Mouse (Mus musculus) stomach, embryonic 15.5 days (tissue): ENCODE data around the gene Arr3. TPM values are rescaled to one million over a fixed set of nuclear protein-coding genes. Genes with fewer than 3 reads are reported as not detected.

Source experiments
- ATAC-seq: fragments of 200-750 bp; cut with Nextera tagmentation; 2 replicates; pipeline ENCODE4 v1.8.0; 2017; ENCODE audit warnings: low read depth, moderate number of reproducible peaks, moderate TSS enrichment; ENCODE audit not compliant: insufficient read depth, low FRiP score
- H3K27ac ChIP-seq: fragments of 300-500 bp; sonication (generic); 2 replicates; pipeline ENCODE4 v1.5.1; 2015; ENCODE audit warnings: mild to moderate bottlenecking, inconsistent platforms
- H3K27me3 ChIP-seq: fragments of 300-500 bp; sonication (generic); replicated peaks from 2 replicates; pipeline ENCODE4 v1.6.1; 2015; ENCODE audit warnings: inconsistent platforms
- H3K36me3 ChIP-seq: fragments of 300-500 bp; sonication (generic); 2 replicates; pipeline ENCODE4 v1.6.1; 2015; ENCODE audit warnings: inconsistent platforms
- H3K4me1 ChIP-seq: fragments of 300-500 bp; sonication (generic); 2 replicates; pipeline ENCODE4 v1.6.1; 2015; ENCODE audit warnings: inconsistent platforms
- H3K4me2 ChIP-seq: fragments of 300-500 bp; sonication (generic); 2 replicates; pipeline ENCODE4 v1.6.1; 2015; ENCODE audit warnings: mild to moderate bottlenecking, inconsistent platforms
- H3K4me3 ChIP-seq: fragments of 300-500 bp; sonication (generic); replicated peaks from 2 replicates; pipeline ENCODE4 v1.5.1; 2015; ENCODE audit warnings: inconsistent platforms
- H3K9ac ChIP-seq: fragments of 300-500 bp; sonication (generic); 2 replicates; pipeline ENCODE4 v1.6.1; 2015; ENCODE audit warnings: inconsistent platforms
- H3K9me3 ChIP-seq: fragments of 300-500 bp; sonication (generic); 2 replicates; pipeline ENCODE4 v1.6.1; 2016; ENCODE audit warnings: inconsistent platforms
- WGBS: fragments of 180-500 bp; shearing (Covaris S2); methylation state at CpG from one replicate; pipeline ENCODE4 v1.1.7; 2015; 5-methylcytosine and 5-hydroxymethylcytosine counted together
- polyA plus RNA-seq: library from polyadenylated mRNA; unstranded; fragments of >200 nt; fragmentation: Nextera tagmentation; extraction: Ambion mirVana; gene quantifications from 2 replicates; pipeline ENCODE4 v1.2.1, GENCODE M21; 2015

Gene Arr3
- not detected in 2 replicates for polyA plus RNA-seq

DNA sequence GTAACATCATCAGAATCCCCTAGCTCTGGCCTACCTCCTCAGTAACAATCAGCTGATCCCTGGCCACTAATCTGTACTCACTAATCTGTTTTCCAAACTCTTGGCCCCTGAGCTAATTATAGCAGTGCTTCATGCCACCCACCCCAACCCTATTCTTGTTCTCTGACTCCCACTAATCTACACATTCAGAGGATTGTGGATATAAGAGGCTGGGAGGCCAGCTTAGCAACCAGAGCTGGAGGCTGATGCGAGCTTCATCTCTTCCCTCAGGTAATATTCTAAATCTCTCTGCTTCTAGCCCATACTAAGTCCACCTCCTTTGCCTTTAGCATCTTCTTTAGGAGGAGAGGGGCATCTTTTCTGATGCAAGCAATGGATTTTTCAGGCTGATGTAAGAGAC lies at the start of gene Arr3:
Arr3 (plus strand) TSS at position 184 of the 400 bp plus-strand sequence.
- H3K27ac ChIP-seq = no peak within 1 kb of the TSS
- no peak for ATAC-seq
- no peak within 1 kb of the TSS for H3K9ac ChIP-seq
- H3K9me3 ChIP-seq = no peaks in the 10 kb centered on the region
- H3K36me3 ChIP-seq = no peaks in the 10 kb centered on the region
- no peak within 1 kb of the TSS for H3K4me2 ChIP-seq
- no peak within 1 kb of the TSS for H3K4me3 ChIP-seq
- H3K4me1 ChIP-seq = no peaks in the 10 kb centered on the region
- H3K27me3 ChIP-seq = 0 out of 2 replicates have a peak, but pooled peaks cover 3% of the 10 kb centered on the region
- 69% methylated on average over 1 of the region's 1 CpGs for WGBS

DNA sequence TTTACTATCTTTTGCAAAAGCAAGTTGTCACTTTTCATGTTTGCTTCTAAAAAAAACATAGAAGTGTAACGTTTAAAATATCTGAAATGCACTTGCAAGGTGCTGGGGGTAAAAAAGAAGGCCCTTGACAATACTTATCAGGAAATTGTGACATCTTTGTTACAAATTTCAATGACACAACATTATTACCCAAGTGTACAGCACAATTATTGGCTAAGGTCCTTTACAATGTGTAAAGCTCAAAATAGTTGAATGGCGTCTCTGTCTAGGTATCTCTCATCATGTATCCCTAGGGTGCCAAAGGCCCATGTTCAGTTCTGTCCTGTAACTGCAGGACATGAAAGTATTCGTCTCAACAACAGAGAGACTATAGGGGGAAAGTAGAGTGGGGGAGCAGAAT lies 49.3 kb upstream of the Arr3 start:
- Histone ChIP-seq H3K9ac (no peak overlapping the region), H3K4me3 (no peak overlapping the region), H3K27me3 (no peaks in the 10 kb centered on the region), H3K4me1 (no peaks in the 10 kb centered on the region), H3K36me3 (no peaks in the 10 kb centered on the region), H3K4me2 (no peak overlapping the region), H3K9me3 (no peaks in the 10 kb centered on the region), H3K27ac (no peak overlapping the region)
- 73% methylated on average over 3 of the region's 3 CpGs for WGBS
- no peak for ATAC-seq

DNA sequence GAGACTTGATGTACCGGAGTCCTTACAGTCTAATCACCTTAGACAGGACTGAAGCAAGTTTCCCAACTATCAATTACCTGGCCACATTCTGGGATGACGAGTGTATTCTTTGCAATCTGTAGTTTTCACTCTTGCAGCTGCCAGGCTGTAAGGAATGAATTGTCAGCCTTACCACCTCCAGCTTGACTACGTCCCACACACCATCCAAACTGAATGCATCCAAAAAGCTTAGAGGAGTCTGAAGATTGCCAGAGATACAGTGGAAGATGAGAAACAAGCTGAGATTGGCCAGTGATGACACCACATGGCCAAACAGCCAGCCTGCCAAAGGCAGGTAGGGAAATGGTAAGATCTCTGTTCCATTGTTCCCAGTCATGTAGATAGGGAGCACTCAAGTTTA lies 39.6 kb upstream of the Arr3 start:
- Histone ChIP-seq H3K27me3 (no peaks in the 10 kb centered on the region), H3K27ac (no peak overlapping the region), H3K4me2 (no peak overlapping the region), H3K4me1 (no peaks in the 10 kb centered on the region), H3K4me3 (no peak overlapping the region), H3K9ac (no peak overlapping the region), H3K36me3 (no peaks in the 10 kb centered on the region), H3K9me3 (no peaks in the 10 kb centered on the region)
- no peak for ATAC-seq
- 79% methylated on average over 3 of the region's 3 CpGs for WGBS

GRCm38 (mm10) chrX:100571951-100572350 lies 33.3 kb upstream of the Arr3 start, which contains the start of gene Awat1:
Awat1 (plus strand) TSS chrX:100572251.
- Histone ChIP-seq H3K9me3 (no peaks in the 10 kb centered on the region), H3K27me3 (no peaks in the 10 kb centered on the region), H3K4me1 (no peaks in the 10 kb centered on the region), H3K36me3 (no peaks in the 10 kb centered on the region), H3K4me3 (no peak within 1 kb of the TSS), H3K9ac (no peak within 1 kb of the TSS), H3K4me2 (no peak within 1 kb of the TSS), H3K27ac (no peak within 1 kb of the TSS)
- WGBS = 80% methylated on average over 1 of the region's 1 CpGs
- ATAC-seq = no peak

GRCm38 (mm10) chrX:100594791-100595190 lies 10.5 kb upstream of the Arr3 start, which contains the start of gene P2ry4:
P2ry4 (minus strand) TSS chrX:100594869.
- Histone ChIP-seq H3K36me3 (no peaks in the 10 kb centered on the region), H3K9ac (no peak within 1 kb of the TSS), H3K4me1 (no peaks in the 10 kb centered on the region), H3K27me3 (0 out of 2 replicates have a peak, but pooled peaks cover 3% of the 10 kb centered on the region), H3K4me3 (no peak within 1 kb of the TSS), H3K9me3 (no peaks in the 10 kb centered on the region), H3K4me2 (no peak within 1 kb of the TSS), H3K27ac (no peak within 1 kb of the TSS)
- 55% methylated on average over 4 of the region's 4 CpGs for WGBS
- ATAC-seq = no peak

GRCm38 (mm10) chrX:100597439-100597838 lies 7.9 kb upstream of the Arr3 start:
- Histone ChIP-seq H3K4me3 (no peak overlapping the region), H3K9me3 (no peaks in the 10 kb centered on the region), H3K27me3 (0 out of 2 replicates have a peak, but pooled peaks cover 5% of the 10 kb centered on the region), H3K4me1 (no peaks in the 10 kb centered on the region), H3K4me2 (no peak overlapping the region), H3K27ac (no peak overlapping the region), H3K9ac (no peak overlapping the region), H3K36me3 (no peaks in the 10 kb centered on the region)
- ATAC-seq = no peak
- WGBS = 22% methylated on average over 5 of the region's 5 CpGs

DNA sequence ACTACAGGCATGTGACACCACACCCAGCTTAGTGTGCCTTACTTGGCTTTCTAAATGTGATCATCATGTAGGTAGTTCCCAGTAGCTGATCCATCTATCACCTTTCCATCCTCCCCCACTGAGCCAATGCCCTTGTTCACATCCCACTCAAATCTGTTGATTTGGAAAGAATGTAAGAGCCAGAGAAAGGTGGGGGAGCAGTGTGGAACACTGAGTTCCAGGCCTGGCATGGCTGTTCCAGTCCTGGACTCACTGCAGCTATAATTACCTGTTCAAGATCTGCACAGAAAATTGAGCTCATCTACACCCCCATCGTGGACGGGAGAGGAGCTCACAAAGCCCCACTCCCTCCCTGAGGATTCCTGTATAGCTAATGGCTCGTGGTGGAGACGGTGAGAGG lies 5.5 kb upstream of the Arr3 start:
- Histone ChIP-seq H3K9me3 (no peaks in the 10 kb centered on the region), H3K27me3 (0 out of 2 replicates have a peak, but pooled peaks cover 3% of the 10 kb centered on the region), H3K4me2 (no peak overlapping the region), H3K9ac (no peak overlapping the region), H3K27ac (no peak overlapping the region), H3K4me1 (no peaks in the 10 kb centered on the region), H3K4me3 (no peak overlapping the region), H3K36me3 (no peaks in the 10 kb centered on the region)
- WGBS = 60% methylated on average over 4 of the region's 4 CpGs
- ATAC-seq = no peak

- 54% methylated on average over 3 of the region's 3 CpGs for WGBS
Measured at GRCm38 (mm10) chrX:100618488-100618887, 13.2 kb downstream of the Arr3 start.

GRCm38 (mm10) chrX:100621366-100621765 lies 16.1 kb downstream of the Arr3 start:
- no peak overlapping the region for H3K4me2 ChIP-seq
- no peak overlapping the region for H3K4me3 ChIP-seq
- ATAC-seq = no peak
- H3K36me3 ChIP-seq = no peaks in the 10 kb centered on the region
- no peaks in the 10 kb centered on the region for H3K9me3 ChIP-seq
- H3K27ac ChIP-seq = no peak overlapping the region
- no peaks in the 10 kb centered on the region for H3K27me3 ChIP-seq
- H3K9ac ChIP-seq = no peak overlapping the region
- 62% methylated on average over 2 of the region's 2 CpGs for WGBS
- H3K4me1 ChIP-seq = no peaks in the 10 kb centered on the region

More at GRCm38 (mm10) chrX:100618488-100618887, 13.2 kb downstream of the Arr3 start:
- Histone ChIP-seq H3K36me3 (no peaks in the 10 kb centered on the region), H3K4me2 (no peak overlapping the region), H3K9ac (no peak overlapping the region), H3K9me3 (no peaks in the 10 kb centered on the region), H3K27me3 (no peaks in the 10 kb centered on the region), H3K4me1 (no peaks in the 10 kb centered on the region), H3K27ac (no peak overlapping the region), H3K4me3 (no peak overlapping the region)
- ATAC-seq = no peak

GRCm38 (mm10) chrX:100624242-100624641 lies 18.9 kb downstream of the Arr3 start:
- Histone ChIP-seq H3K4me3 (no peak overlapping the region), H3K4me1 (no peaks in the 10 kb centered on the region), H3K27me3 (no peaks in the 10 kb centered on the region), H3K4me2 (no peak overlapping the region), H3K27ac (no peak overlapping the region), H3K9ac (no peak overlapping the region), H3K9me3 (no peaks in the 10 kb centered on the region), H3K36me3 (no peaks in the 10 kb centered on the region)
- WGBS = 87% methylated on average over 4 of the region's 4 CpGs
- no peak for ATAC-seq

GRCm38 (mm10) chrX:100625146-100625545 lies 19.8 kb downstream of the Arr3 start:
- Histone ChIP-seq H3K4me2 (peak overlapping the region; percentile 49), H3K9ac (no peak overlapping the region), H3K36me3 (no peaks in the 10 kb centered on the region), H3K9me3 (no peaks in the 10 kb centered on the region), H3K4me1 (no peaks in the 10 kb centered on the region), H3K4me3 (peak overlapping the region; percentile 56), H3K27ac (no peak overlapping the region), H3K27me3 (no peaks in the 10 kb centered on the region)
- 38% methylated on average over 7 of the region's 7 CpGs for WGBS
- no peak for ATAC-seq

- H3K27me3 ChIP-seq = no peaks in the 10 kb centered on the region
- H3K27ac ChIP-seq = peak within 1 kb of the TSS; percentile 77
- WGBS = 14% methylated on average over 3 of the region's 3 CpGs
- H3K4me1 ChIP-seq = no peaks in the 10 kb centered on the region
- peak within 1 kb of the TSS; percentile 80 for H3K4me2 ChIP-seq
- ATAC-seq = no peak
- peak within 1 kb of the TSS; percentile 56 for H3K4me3 ChIP-seq
- peak within 1 kb of the TSS; percentile 37; the same call in 1 of the 2 replicates for H3K9ac ChIP-seq
- no peaks in the 10 kb centered on the region for H3K36me3 ChIP-seq
- no peaks in the 10 kb centered on the region for H3K9me3 ChIP-seq
Measured at GRCm38 (mm10) chrX:100625546-100625801, 20.2 kb downstream of the Arr3 start, which contains the start of gene Kif4. Kif4 (plus strand) TSS chrX:100625737.
